Mouse (Mus musculus) neural tube, embryonic 11.5 days (tissue): ENCODE data around the gene Hoxc11. TPM values are rescaled to one million over a fixed set of nuclear protein-coding genes. Genes with fewer than 3 reads are reported as not detected.

Source experiments
- ATAC-seq: fragments of 200-750 bp; cut with Nextera tagmentation; 2 replicates; pipeline ENCODE4 v1.8.0; 2017; ENCODE audit warnings: moderate number of reproducible peaks, mild to moderate bottlenecking, moderate TSS enrichment, moderate library complexity; ENCODE audit not compliant: insufficient read depth, low FRiP score, low TSS enrichment
- DNase-seq: peaks from one replicate; pipeline ENCODE4 v3.0.0-alpha.2; 2015; ENCODE audit warnings: low spot score
- H3K27ac ChIP-seq: fragments of 300-500 bp; sonication (generic); 2 replicates; pipeline ENCODE4 v1.5.1; 2014; ENCODE audit warnings: low read depth, mild to moderate bottlenecking, low read length
- H3K27me3 ChIP-seq: fragments of 300-500 bp; sonication (generic); 2 replicates; pipeline ENCODE4 v1.6.1; 2014; ENCODE audit warnings: mild to moderate bottlenecking, low read length, mixed read lengths; ENCODE audit not compliant: control insufficient read depth, insufficient read depth
- H3K36me3 ChIP-seq: fragments of 300-500 bp; sonication (generic); 2 replicates; pipeline ENCODE4 v1.6.1; 2014; ENCODE audit warnings: mild to moderate bottlenecking, low read length, moderate library complexity, mixed read lengths; ENCODE audit not compliant: control insufficient read depth, insufficient read depth
- H3K4me1 ChIP-seq: fragments of 300-500 bp; sonication (generic); 2 replicates; pipeline ENCODE4 v1.6.1; 2014; ENCODE audit warnings: low read length, mixed read lengths; ENCODE audit not compliant: control insufficient read depth, insufficient read depth
- H3K4me2 ChIP-seq: fragments of 300-500 bp; sonication (generic); 2 replicates; pipeline ENCODE4 v1.6.1; 2014; ENCODE audit warnings: low read depth, mild to moderate bottlenecking, moderate library complexity
- H3K4me3 ChIP-seq: fragments of 300-500 bp; sonication (generic); 2 replicates; pipeline ENCODE4 v1.5.1; 2014; ENCODE audit warnings: low read depth, low read length
- H3K9ac ChIP-seq: fragments of 300-500 bp; sonication (generic); 2 replicates; pipeline ENCODE4 v1.6.1; 2014; ENCODE audit warnings: mild to moderate bottlenecking, low read length
- H3K9me3 ChIP-seq: fragments of 300-500 bp; sonication (generic); 2 replicates; pipeline ENCODE4 v1.6.1; 2016; ENCODE audit warnings: low read length; ENCODE audit not compliant: control insufficient read depth
- WGBS: fragments of 180-500 bp; shearing (Covaris S2); extraction: QIAGEN DNeasy Blood & Tissue Kit; methylation state at CpG from one replicate; pipeline ENCODE4 v1.1.7; 2014; 5-methylcytosine and 5-hydroxymethylcytosine counted together
- microRNA-seq: library from miRNA; unstranded; fragments of <30 nt; microRNA quantifications from one replicate; pipeline ENCODE4, GENCODE M21; 2016
- polyA plus RNA-seq: library from polyadenylated mRNA; unstranded; fragments of >200 nt; fragmentation: Nextera tagmentation; extraction: Ambion mirVana; gene quantifications from 2 replicates; pipeline ENCODE4 v1.2.1, GENCODE M21; 2014

Gene Hoxc11
- polyA plus RNA-seq, 1 experiment from 2014 or later = 2.0 TPM

DNA sequence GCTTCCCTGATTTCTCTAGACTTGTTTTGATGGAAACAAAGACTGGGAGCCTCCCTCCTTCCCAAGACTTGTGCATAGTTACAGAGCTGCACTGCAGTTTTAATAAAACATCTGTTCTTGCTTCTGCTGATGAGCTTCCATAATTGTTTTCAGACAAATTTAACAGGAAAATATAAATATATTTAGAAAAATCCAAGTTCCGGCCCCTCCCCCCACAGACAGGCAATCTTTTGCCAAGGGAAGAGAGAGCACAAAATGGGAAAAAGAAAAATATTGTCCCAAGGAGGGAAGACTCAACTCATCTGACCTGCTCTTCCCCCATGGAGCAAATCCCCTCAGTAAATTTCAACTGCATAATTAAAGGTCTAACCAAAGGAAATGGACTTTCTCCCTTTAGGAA is 52.1 kb downstream of the Hoxc11 start:
- DNase-seq = no peak
- 3% methylated on average over 1 of the region's 1 CpGs for WGBS
- no peaks in the 10 kb centered on the region; the same call in 1 of the 2 replicates for H3K36me3 ChIP-seq
- peak overlapping the region; percentile 97 for H3K27ac ChIP-seq
- no peaks in the 10 kb centered on the region for H3K27me3 ChIP-seq
- no peaks in the 10 kb centered on the region for H3K9me3 ChIP-seq
- H3K4me1 ChIP-seq = peaks cover 61% of the 10 kb centered on the region
- peak overlapping the region; percentile 99 for H3K4me2 ChIP-seq
- H3K9ac ChIP-seq = peak overlapping the region; percentile 95
- ATAC-seq = no peak
- peak overlapping the region; percentile 66 for H3K4me3 ChIP-seq

Small RNA genes within 50 kb of the gene (microRNA-seq; reads per million reads assigned to microRNA genes)
- 1,273 reads per million, percentile 79 among the genes with 10 or more reads in this experiment for gene Mir196a-2

Other genes with a start within 250 kb of the Hoxc11 start
- 36.7 and 40.9 TPM in 2 replicates for gene Calcoco1, start 232.2 kb upstream of the Hoxc11 start, polyA plus RNA-seq
- gene Hoxc13, start 33.3 kb upstream of the Hoxc11 start, polyA plus RNA-seq = 2.4 and 4.5 TPM in 2 replicates
- gene Hoxc12, start 17.7 kb upstream of the Hoxc11 start, polyA plus RNA-seq = 3.0 and 4.6 TPM in 2 replicates
- 58.3 and 60.4 TPM in 2 replicates for gene Hoxc10, start 12.4 kb downstream of the Hoxc11 start, polyA plus RNA-seq
- gene Hoxc5, start 13.0 kb downstream of the Hoxc11 start, polyA plus RNA-seq = 36.3 and 37.3 TPM in 2 replicates
- 36.1 and 40.0 TPM in 2 replicates for gene Hoxc9, start 22.0 kb downstream of the Hoxc11 start, polyA plus RNA-seq
- 63.7 and 67.1 TPM in 2 replicates for gene Hoxc8, start 36.2 kb downstream of the Hoxc11 start, polyA plus RNA-seq
- 95.9 and 96.4 TPM in 2 replicates for gene Hoxc6, start 43.8 kb downstream of the Hoxc11 start, polyA plus RNA-seq
- gene Hoxc4, start 64.5 kb downstream of the Hoxc11 start, polyA plus RNA-seq = 62.6 and 67.3 TPM in 2 replicates
- gene Smug1, start 212.7 kb downstream of the Hoxc11 start, polyA plus RNA-seq = 55.9 and 65.4 TPM in 2 replicates